Mouse (Mus musculus) megakaryocyte, embryonic 14.5 days (primary cell): Measurements from ENCODE around the gene Sox5.

ENCODE experiments used
- FLI1 ChIP-seq: IDR thresholded peaks from 2 replicates; pipeline ENCODE4 v1.6.1; 2012; ENCODE audit warnings: low read length, inconsistent platforms, mixed read lengths
- GATA1 ChIP-seq: IDR thresholded peaks from 3 replicates; pipeline ENCODE4 v1.6.1; 2012; ENCODE audit warnings: mixed read lengths, low read length, inconsistent platforms, borderline replicate concordance

- TF ChIP-seq GATA1 (no peak), FLI1 (no peak)
These were observed 913.6 kb downstream of the Sox5 start for GRCm38 (mm10) chr6:143868155-143868685.
